ENCODE assay signal across 9 mouse cellular contexts in genomic region chr6:88827395-88828205, GRCm38 (mm10). TPM values are rescaled to one million over a fixed set of nuclear protein-coding genes. Genes with fewer than 3 reads are reported as not detected.
DNase-seq lines count a peak whose midpoint lies in the region; ATAC-seq and TF ChIP-seq lines count a peak whose summit lies in the region.
"Had no signal": no experiment of that assay in that cellular context is flagged by ENCODE, and none has a peak within 500 bp of the region (broad histone marks: within the 10 kb centered on the region; RNA-seq: fewer than 3 reads in every experiment).

No protein-coding gene starts in this region.

- TF ChIP-seq EP300 in lung, postnatal 0 days (IDR thresholded peaks at IDR 0.05) = no peak

- 65% methylated on average over 13 of the region's 13 CpGs for WGBS in lung, postnatal 0 days
- 62% methylated on average over 13 of the region's 13 CpGs for WGBS in lung, adult 2 months

- no peak for TF ChIP-seq CTCF in lung, postnatal 0 days (IDR thresholded peaks at IDR 0.05)
- no peak for TF ChIP-seq CTCF in lung, adult 2 months (IDR thresholded peaks at IDR 0.05; ENCODE audit: insufficient read depth, low read length)

- H3K9me3 ChIP-seq in lung, postnatal 0 days (ENCODE audit: low read length) = no peaks in the 10 kb centered on the region

- H3K27ac ChIP-seq in lung, postnatal 0 days (ENCODE audit: low read length) = no peak overlapping the region

- H3K27me3 ChIP-seq in lung, postnatal 0 days (replicated peaks; ENCODE audit: insufficient read depth, low read length) = no peaks in the 10 kb centered on the region

- no peak overlapping the region for H3K4me2 ChIP-seq in lung, postnatal 0 days (replicated peaks; ENCODE audit: low read depth, low read length)

- H3K36me3 ChIP-seq in lung, postnatal 0 days (ENCODE audit: insufficient read depth, low read length) = no peaks in the 10 kb centered on the region

- H3K4me3 ChIP-seq in lung, postnatal 0 days (ENCODE audit: low read depth, low read length) = no peak overlapping the region
- H3K4me3 ChIP-seq in lung, adult 2 months (replicated peaks; ENCODE audit: extremely low read depth, low read depth, low read length) = no peak overlapping the region

- H3K9ac ChIP-seq in lung, postnatal 0 days (replicated peaks; ENCODE audit: low read depth) = no peak overlapping the region

- TF ChIP-seq POLR2A in lung, adult 2 months (IDR thresholded peaks at IDR 0.05; ENCODE audit: borderline replicate concordance, extremely low read depth, low read depth, low read length) = no peak

- DNase-seq in frontal cortex, postnatal 10 days (ENCODE audit: low spot score in 2 of 2) = no peak
- DNase-seq in lung, postnatal 0 days (ENCODE audit: low spot score) = peak; percentile 33
- DNase-seq in lung, adult 2 months = no peak
- DNase-seq in brain, adult 2 months (ENCODE audit: low read depth, low spot score) = peak; percentile 85
- DNase-seq in urinary bladder, postnatal 4 days (ENCODE audit: low spot score in 2 of 2) = no peak
- DNase-seq in adrenal gland, postnatal 14 days = no peak

- no peaks in the 10 kb centered on the region for H3K4me1 ChIP-seq in lung, postnatal 0 days (ENCODE audit: insufficient read depth, low read depth, low read length)
- H3K4me1 ChIP-seq in lung, adult 2 months (ENCODE audit: control insufficient read depth, insufficient read depth, low read length) = no peaks in the 10 kb centered on the region

- peak; percentile 51 for ATAC-seq in frontal cortex, adult (ENCODE audit: low TSS enrichment)
- peak; percentile 7; the same call in 1 of the 2 replicates for ATAC-seq in lung, postnatal 0 days
- ATAC-seq in neutrophil, adult 5-6 weeks (ENCODE audit: extremely low read depth, insufficient number of reproducible peaks, low FRiP score, poor library complexity, severe bottlenecking) = peak; percentile 72
- ATAC-seq: midbrain, embryonic 16.5 days had no signal

RNA-seq across cellular contexts. Expression of gene Abtb1, which starts 14.2 kb away (rescaled TPM):
- 59.5 and 70.3 TPM in 2 replicates for polyA plus RNA-seq in lung, postnatal 0 days (2015; fragmentation: Nextera tagmentation; extraction: Ambion mirVana)
- polyA plus RNA-seq in lung, adult 2 months (2012; rRNA removed) = 80.0 and 90.8 TPM in 2 replicates
- total RNA-seq in neutrophil, adult 5-6 weeks (2017) = 210 and 220 TPM in 2 replicates
- 22.7 and 30.5 TPM in 2 replicates for total RNA-seq in adrenal gland, postnatal 14 days (2021)

RNA-seq across cellular contexts. Expression of gene Podxl2, which starts 47.2 kb away (rescaled TPM):
- 19.1 and 25.2 TPM in 2 replicates for polyA plus RNA-seq in lung, postnatal 0 days (2015; fragmentation: Nextera tagmentation; extraction: Ambion mirVana)
- polyA plus RNA-seq in lung, adult 2 months (2012; rRNA removed) = 35.8 and 51.4 TPM in 2 replicates
- total RNA-seq in neutrophil, adult 5-6 weeks (2017) = 0.58 TPM in 1 of 2 replicates, not detected in the other
- total RNA-seq in adrenal gland, postnatal 14 days (2021) = 24.4 and 27.2 TPM in 2 replicates

Comparison
In these comparisons a context has a peak if more than half of its experiments do, and no peak if none do; other contexts are left out.
1. DNase-seq: peak in lung, postnatal 0 days (single experiment) and brain, adult 2 months (single experiment); none in frontal cortex, postnatal 10 days (0 of 2), lung, adult 2 months (single experiment), urinary bladder, postnatal 4 days (0 of 2) and adrenal gland, postnatal 14 days (single experiment).
2. ATAC-seq: peak in every context shown above with its lines; median percentile 72 in neutrophil, adult 5-6 weeks; 51 in frontal cortex, adult; 7 in lung, postnatal 0 days.
3. RNA of gene Podxl2, which starts 47.2 kb away (total RNA-seq): 24.4 to 27.2 TPM in adrenal gland, postnatal 14 days; 0.58 TPM in neutrophil, adult 5-6 weeks; every median in the first group is over 10 times any median in the second.